Comparison of ENCODE assay signal across 8 mouse cellular contexts in genomic region chr7:99710476-99710875, GRCm38 (mm10). TPM values are rescaled to one million over a fixed set of nuclear protein-coding genes. Genes with fewer than 3 reads are reported as not detected.
A peak's percentile ranks its signal among the peaks of the same experiment; 100 is the strongest.
DNase-seq lines count a peak whose midpoint lies in the region; ATAC-seq and TF ChIP-seq lines count a peak whose summit lies in the region.

No protein-coding gene starts in this region.

- no peak overlapping the region for H3K4me3 ChIP-seq in kidney, embryonic 16.5 days (ENCODE audit: low read length)
- H3K4me3 ChIP-seq in ES-E14 (ENCODE audit: insufficient read depth in 1 of 2, low read depth in 1 of 2, low read length in 2 of 2, poor library complexity in 1 of 2, severe bottlenecking in 1 of 2) = no peak overlapping the region
- H3K4me3 ChIP-seq in olfactory bulb, adult 2 months (ENCODE audit: insufficient read depth, low read depth, low read length) = no peak overlapping the region

- 15% methylated on average over 1 of the region's 1 CpGs for WGBS in kidney, embryonic 16.5 days
- WGBS in olfactory bulb, adult 2 months = 13% methylated on average over 1 of the region's 1 CpGs

- H3K4me1 ChIP-seq in kidney, embryonic 16.5 days (ENCODE audit: insufficient read depth, low read length) = peaks cover 14% of the 10 kb centered on the region
- no peaks in the 10 kb centered on the region for H3K4me1 ChIP-seq in ES-E14 (ENCODE audit: control insufficient read depth in 2 of 2, insufficient read depth in 2 of 2, low read length in 2 of 2, poor library complexity in 1 of 2)
- H3K4me1 ChIP-seq in olfactory bulb, adult 2 months (ENCODE audit: control insufficient read depth, insufficient read depth, low read length) = peaks cover 4% of the 10 kb centered on the region; the same call in 1 of the 2 replicates

- H3K27me3 ChIP-seq in kidney, embryonic 16.5 days (ENCODE audit: insufficient read depth, low read length) = no peaks in the 10 kb centered on the region

- no peak overlapping the region for H3K9ac ChIP-seq in kidney, embryonic 16.5 days (replicated peaks; ENCODE audit: low read length)
- no peak overlapping the region for H3K9ac ChIP-seq in ES-E14 (ENCODE audit: insufficient read depth, low read depth, low read length, poor library complexity, severe bottlenecking)

- no peak for TF ChIP-seq POLR2A in brain, embryonic 14.5 days (IDR thresholded peaks at IDR 0.05; ENCODE audit: borderline replicate concordance, extremely low read depth, insufficient read depth, insufficient read length, poor library complexity, severe bottlenecking)
- TF ChIP-seq POLR2A in olfactory bulb, adult 2 months (IDR thresholded peaks at IDR 0.05; ENCODE audit: insufficient read depth, low read depth, low read length) = no peak

- H3K9me3 ChIP-seq in kidney, embryonic 16.5 days (ENCODE audit: low read length) = no peaks in the 10 kb centered on the region
- H3K9me3 ChIP-seq in ES-E14 (ENCODE audit: control insufficient read depth, insufficient read depth, low read depth, low read length) = no peaks in the 10 kb centered on the region

- ATAC-seq in kidney, embryonic 16.5 days (ENCODE audit: low FRiP score, low TSS enrichment) = no peak
- ATAC-seq in inflammation-experienced regulatory T-cells, adult 6 months = no peak

- in situ Hi-C loops in ES-E14 (cut with MboI; ENCODE audit: low sequenced_read_pairs in 2 of 2, unreplicated experiment in 2 of 2) = no loop called here

- peak; percentile 91 for TF ChIP-seq CTCF in brain, embryonic 14.5 days (IDR thresholded peaks at IDR 0.05; ENCODE audit: borderline replicate concordance, extremely low read depth, insufficient read depth, insufficient read length)
- peak; percentile 70; the same call in 1 of the 2 replicates for TF ChIP-seq CTCF in olfactory bulb, adult 2 months (IDR thresholded peaks at IDR 0.05; ENCODE audit: insufficient read depth, low read depth, low read length)

- H3K27ac ChIP-seq in kidney, embryonic 16.5 days (ENCODE audit: low read length) = no peak overlapping the region
- no peak overlapping the region for H3K27ac ChIP-seq in ES-E14 (ENCODE audit: insufficient read depth, low read depth, low read length, poor library complexity, severe bottlenecking)
- no peak overlapping the region for H3K27ac ChIP-seq in olfactory bulb, adult 2 months (ENCODE audit: insufficient read depth, low read depth, low read length)

- H3K36me3 ChIP-seq in kidney, embryonic 16.5 days (ENCODE audit: insufficient read depth, low read length) = no peaks in the 10 kb centered on the region
- H3K36me3 ChIP-seq in ES-E14 (ENCODE audit: control insufficient read depth, insufficient read depth, low read length, poor library complexity, severe bottlenecking) = no peaks in the 10 kb centered on the region

- peak; percentile 77 for DNase-seq in kidney, adult 18-20 months
- peak; percentile 30 for DNase-seq in ES-E14 (ENCODE audit: low read depth, low spot score)
- DNase-seq in brain, embryonic 14.5 days (ENCODE audit: low read depth) = peak; percentile 41
- DNase-seq in frontal cortex, postnatal 36 days (ENCODE audit: low spot score in 2 of 2) = peak; percentile 35 to 55
- DNase-seq in layer of hippocampus, postnatal 14 days (ENCODE audit: low spot score in 2 of 2) = peak; percentile 43 to 57

- H3K4me2 ChIP-seq in kidney, embryonic 16.5 days (replicated peaks; ENCODE audit: low read depth, low read length) = no peak overlapping the region

TF ChIP-seq in ES-E14, 5 proteins besides CTCF, POLR2A, EP300 and RAD21:
- TF ChIP-seq CHD2 (IDR thresholded peaks at IDR 0.05; ENCODE audit: low read depth, low read length) (no peak), ZC3H11A (IDR thresholded peaks at IDR 0.05; ENCODE audit: borderline replicate concordance, low read depth, low read length) (peak; percentile 40; the same call in 1 of the 2 replicates)

RNA-seq across cellular contexts. Expression of gene Slco2b1, which starts 0.7 kb away (rescaled TPM):
- 3.0 and 3.4 TPM in 2 replicates for polyA plus RNA-seq in kidney, embryonic 16.5 days (2015; fragmentation: Nextera tagmentation; extraction: Ambion mirVana)
- total RNA-seq in ES-E14 (2012; rRNA removed) = 0.21 and 0.45 TPM in 2 replicates
- 6.5 and 7.9 TPM in 2 replicates for polyA plus RNA-seq in brain, embryonic 14.5 days (2012; rRNA removed)
- 10 to 100 TPM; 17.6 to 18.0 TPM for total RNA-seq in layer of hippocampus, postnatal 14 days (2021)
- not detected in 2 replicates for polyA plus RNA-seq in olfactory bulb, adult 2 months (2012; ENCODE audit: insufficient read depth, insufficient read length, low replicate concordance, missing spikeins)
- not detected for polyA plus RNA-seq in inflammation-experienced regulatory T-cells, adult 6 months (2017; shearing (Covaris generic))

RNA-seq across cellular contexts. Expression of gene Olfr520, which starts 19.6 kb away (rescaled TPM):
- polyA plus RNA-seq in kidney, embryonic 16.5 days (2015; fragmentation: Nextera tagmentation; extraction: Ambion mirVana) = not detected in 2 replicates
- total RNA-seq in ES-E14 (2012; rRNA removed) = not detected in 2 replicates
- 0.08 TPM in 1 of 2 replicates, not detected in the other for polyA plus RNA-seq in brain, embryonic 14.5 days (2012; rRNA removed)
- total RNA-seq in layer of hippocampus, postnatal 14 days (2021) = not detected
- not detected in 2 replicates for polyA plus RNA-seq in olfactory bulb, adult 2 months (2012; ENCODE audit: insufficient read depth, insufficient read length, low replicate concordance, missing spikeins)
- polyA plus RNA-seq in inflammation-experienced regulatory T-cells, adult 6 months (2017; shearing (Covaris generic)) = not detected

RNA-seq across cellular contexts. Expression of gene Olfr521, which starts 52.8 kb away (rescaled TPM):
- not detected in 2 replicates for polyA plus RNA-seq in kidney, embryonic 16.5 days (2015; fragmentation: Nextera tagmentation; extraction: Ambion mirVana)
- total RNA-seq in ES-E14 (2012; rRNA removed) = not detected in 2 replicates
- polyA plus RNA-seq in brain, embryonic 14.5 days (2012; rRNA removed) = not detected in 2 replicates
- not detected for total RNA-seq in layer of hippocampus, postnatal 14 days (2021)
- not detected in 2 replicates for polyA plus RNA-seq in olfactory bulb, adult 2 months (2012; ENCODE audit: insufficient read depth, insufficient read length, low replicate concordance, missing spikeins)
- not detected for polyA plus RNA-seq in inflammation-experienced regulatory T-cells, adult 6 months (2017; shearing (Covaris generic))
